Mouse (Mus musculus) bone marrow macrophage, adult 2 months (primary cell): ENCODE results near the gene Oxgr1.

Experiments
- CTCF ChIP-seq: IDR thresholded peaks from 2 replicates; pipeline ENCODE4 v1.5.1; 2012; ENCODE audit warnings: low read depth, mild to moderate bottlenecking, low read length, moderate library complexity
- POLR2A ChIP-seq: IDR thresholded peaks from 2 replicates; pipeline ENCODE4 v1.6.1; 2012; ENCODE audit warnings: mild to moderate bottlenecking, low read depth, low read length, borderline replicate concordance

DNA sequence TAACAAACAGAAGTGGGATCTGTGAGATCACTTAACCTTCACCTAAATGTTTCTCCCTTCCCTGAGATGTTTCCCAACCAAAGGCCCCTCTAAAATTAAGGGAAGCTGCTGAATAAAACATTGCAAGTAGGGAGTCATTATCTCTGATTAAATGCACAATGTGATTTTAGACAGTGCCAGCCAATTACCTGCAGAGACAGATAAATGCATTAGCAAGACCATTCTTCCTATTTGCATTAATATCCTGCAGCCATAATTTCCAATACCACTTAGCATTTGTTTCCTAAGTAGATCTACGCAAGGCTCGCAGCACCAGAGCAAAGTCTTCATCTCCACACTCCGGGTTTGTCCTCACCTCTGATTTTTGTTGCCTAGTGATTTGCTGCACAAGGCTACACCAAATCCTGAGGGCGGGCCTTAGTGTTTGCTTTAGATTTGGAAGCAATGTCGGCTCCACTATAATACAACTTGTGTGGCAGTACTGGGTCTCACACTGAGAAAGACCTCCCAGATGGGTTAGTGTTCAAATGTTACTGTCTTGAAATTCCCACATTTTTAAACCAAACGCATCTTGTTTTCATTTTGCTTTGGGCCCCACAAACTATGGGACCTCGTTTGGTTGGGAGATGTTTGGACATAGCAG is 46.9 kb upstream of the Oxgr1 start:
- TF ChIP-seq CTCF (no peak), POLR2A (no peak)
